Mouse (Mus musculus) liver, adult 2 months (tissue): ENCODE measurements around the gene Tmem139.

ENCODE experiments used
- CTCF ChIP-seq: fragments of 200-500 bp; IDR thresholded peaks from 2 replicates; pipeline ENCODE4 v1.5.1; 2011; ENCODE audit warnings: low read depth, low read length, control low read depth
- POLR2A ChIP-seq: fragments of 200-500 bp; IDR thresholded peaks from 2 replicates; pipeline ENCODE4 v1.6.1; 2011; ENCODE audit warnings: low read length, control low read depth; ENCODE audit not compliant: insufficient read depth; ENCODE audit errors: extremely low read depth

GRCm38 (mm10) chr6:42222286-42222685 lies 39.5 kb upstream of the Tmem139 start:
- TF ChIP-seq POLR2A (no peak), CTCF (no peak)
